Mouse (Mus musculus): Measurements from ENCODE around the gene Cmya5. TPM values are rescaled to one million over a fixed set of nuclear protein-coding genes. Genes with fewer than 3 reads are reported as not detected.

Gene Cmya5
- polyA plus RNA-seq, 1 experiment from 2014 or later = 0.04 TPM

DNA sequence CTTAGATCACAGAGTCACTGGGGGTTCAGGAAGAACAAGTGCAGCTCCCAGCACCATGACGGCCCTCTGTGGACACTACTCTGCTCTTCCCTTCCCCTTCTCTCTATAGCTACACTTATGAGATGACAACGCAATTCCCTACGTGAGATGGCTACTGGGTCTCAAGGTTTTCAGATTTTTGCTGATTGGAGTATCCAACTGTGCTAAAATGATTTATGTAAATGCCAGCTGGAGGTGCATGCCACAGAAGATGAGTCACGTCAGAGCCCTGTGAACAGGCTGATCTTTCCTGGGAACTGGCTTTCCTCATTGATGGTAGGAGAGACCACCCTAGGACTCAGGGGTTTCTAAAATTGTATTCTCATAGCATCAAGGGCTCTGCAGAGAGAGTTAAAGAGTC is 83.2 kb downstream of the Cmya5 start:
- no peaks in the 10 kb centered on the region for H3K27me3 ChIP-seq (ENCODE audit: control insufficient read depth, insufficient read depth, low read length)
- no peaks in the 10 kb centered on the region for H3K9me3 ChIP-seq (ENCODE audit: control insufficient read depth, low read length)
- WGBS = 80% methylated on average over 4 of the region's 4 CpGs
- H3K4me2 ChIP-seq = no peak overlapping the region
- H3K36me3 ChIP-seq (ENCODE audit: control insufficient read depth, insufficient read depth, low read length) = no peaks in the 10 kb centered on the region
- H3K9ac ChIP-seq (ENCODE audit: low read length) = no peak overlapping the region
- no peak for DNase-seq (ENCODE audit: low spot score, missing footprints)
- no peak overlapping the region for H3K27ac ChIP-seq (ENCODE audit: low read depth, low read length)
- no peak for ATAC-seq (ENCODE audit: low FRiP score)
- H3K4me3 ChIP-seq (ENCODE audit: low read depth, low read length) = no peak overlapping the region
- H3K4me1 ChIP-seq (ENCODE audit: control insufficient read depth, insufficient read depth, low read length) = no peaks in the 10 kb centered on the region

DNA sequence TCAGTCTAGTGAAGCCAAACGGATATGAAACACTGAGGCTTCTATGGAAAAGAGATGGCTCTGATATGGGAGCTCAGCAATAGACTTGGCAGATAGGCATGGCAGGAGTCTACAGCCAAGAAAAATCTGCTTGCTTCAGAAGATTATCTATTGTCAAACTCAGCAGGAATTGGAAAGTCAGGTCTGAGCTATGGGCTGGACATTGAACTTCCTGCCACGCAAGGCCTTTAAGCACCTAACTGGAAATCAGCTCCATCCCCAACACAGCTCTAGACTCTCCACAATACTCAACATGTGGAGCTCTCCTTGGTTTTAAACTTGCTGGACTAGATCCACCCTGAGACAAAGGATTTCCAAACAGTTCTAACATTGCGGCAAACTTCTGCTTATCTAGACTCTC is 84.1 kb downstream of the Cmya5 start:
- no peaks in the 10 kb centered on the region for H3K4me1 ChIP-seq (ENCODE audit: control insufficient read depth, insufficient read depth, low read length)
- ATAC-seq (ENCODE audit: low FRiP score) (no peak), DNase-seq (ENCODE audit: low spot score, missing footprints) (no peak)
- H3K9me3 ChIP-seq (ENCODE audit: control insufficient read depth, low read length) = no peaks in the 10 kb centered on the region
- H3K27me3 ChIP-seq (ENCODE audit: control insufficient read depth, insufficient read depth, low read length) = no peaks in the 10 kb centered on the region
- no peak overlapping the region for H3K4me2 ChIP-seq
- no peak overlapping the region for H3K9ac ChIP-seq (ENCODE audit: low read length)
- H3K4me3 ChIP-seq (ENCODE audit: low read depth, low read length) = no peak overlapping the region
- H3K36me3 ChIP-seq (ENCODE audit: control insufficient read depth, insufficient read depth, low read length) = no peaks in the 10 kb centered on the region
- WGBS = 91% methylated on average over 3 of the region's 3 CpGs
- H3K27ac ChIP-seq (ENCODE audit: low read depth, low read length) = no peak overlapping the region

DNA sequence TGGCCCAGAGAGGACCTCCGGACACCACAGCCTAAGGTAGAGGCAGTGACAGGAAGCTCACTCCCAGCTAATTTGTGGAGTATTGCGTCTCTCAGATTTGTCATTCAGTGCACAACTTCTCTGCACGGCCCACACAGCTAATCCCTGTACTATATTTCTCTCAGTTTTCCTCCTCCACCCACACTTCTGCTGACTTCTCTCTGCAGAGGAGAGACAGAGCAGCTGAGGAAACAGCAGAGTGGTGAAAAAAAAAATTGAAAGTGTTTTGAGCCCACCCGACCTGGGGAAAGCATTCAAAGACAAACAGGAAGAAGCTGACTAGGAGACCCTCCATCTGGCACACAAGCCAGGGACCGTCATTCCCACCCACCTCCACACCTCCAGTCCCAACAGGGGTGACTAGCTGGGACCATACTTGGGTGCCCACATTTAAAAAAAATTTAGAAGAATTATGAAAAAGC is 85.9 kb downstream of the Cmya5 start:
- Histone ChIP-seq H3K36me3 (ENCODE audit: control insufficient read depth, insufficient read depth, low read length) (no peaks in the 10 kb centered on the region), H3K4me3 (ENCODE audit: low read depth, low read length) (no peak overlapping the region), H3K4me1 (ENCODE audit: control insufficient read depth, insufficient read depth, low read length) (no peaks in the 10 kb centered on the region), H3K27ac (ENCODE audit: low read depth, low read length) (no peak overlapping the region), H3K9me3 (ENCODE audit: control insufficient read depth, low read length) (no peaks in the 10 kb centered on the region), H3K9ac (ENCODE audit: low read length) (no peak overlapping the region), H3K4me2 (no peak overlapping the region), H3K27me3 (ENCODE audit: control insufficient read depth, insufficient read depth, low read length) (no peaks in the 10 kb centered on the region)
- 90% methylated on average over 5 of the region's 5 CpGs for WGBS
- peak; percentile 17 for DNase-seq (ENCODE audit: low spot score, missing footprints)
- no peak for ATAC-seq (ENCODE audit: low FRiP score)

DNA sequence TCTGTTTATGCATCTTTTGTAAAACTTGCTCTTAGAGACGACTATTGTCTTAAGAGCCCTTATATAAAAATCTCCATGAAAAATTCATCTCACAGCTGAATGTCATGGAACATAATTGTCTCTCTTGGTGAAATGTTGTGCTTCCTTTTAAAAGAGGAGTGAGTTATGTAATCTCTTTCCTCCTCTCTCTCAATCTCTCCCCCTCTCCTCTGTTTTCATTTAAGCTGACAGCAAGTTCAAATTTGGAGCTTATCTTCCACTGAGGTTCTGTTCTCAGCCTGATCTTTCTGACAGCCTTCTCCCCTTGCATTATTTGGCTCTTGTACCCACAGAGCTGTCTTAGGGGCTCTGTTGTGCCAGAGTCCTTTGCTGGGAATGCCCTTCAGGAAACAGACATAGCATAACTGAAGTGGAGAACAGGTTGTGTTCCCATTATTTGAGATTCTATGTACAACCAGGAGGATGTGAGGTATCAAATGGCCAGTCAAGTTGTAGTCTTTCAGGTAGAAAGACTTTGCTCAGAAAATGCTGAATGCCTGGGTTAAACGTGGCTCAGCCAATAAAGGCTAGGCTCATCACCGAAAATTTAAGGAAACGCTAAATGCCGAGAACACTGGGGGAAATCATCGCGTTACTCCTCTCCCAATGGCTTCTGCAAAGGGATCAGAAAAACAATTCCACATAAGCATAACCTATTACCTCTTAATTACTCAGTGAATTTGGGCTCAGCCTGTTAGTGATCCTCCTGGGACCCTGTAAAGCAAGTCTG is 86.8 kb downstream of the Cmya5 start:
- peak; percentile 56 for DNase-seq (ENCODE audit: low spot score, missing footprints)
- no peak for ATAC-seq (ENCODE audit: low FRiP score)
- no peaks in the 10 kb centered on the region for H3K27me3 ChIP-seq (ENCODE audit: control insufficient read depth, insufficient read depth, low read length)
- no peaks in the 10 kb centered on the region for H3K9me3 ChIP-seq (ENCODE audit: control insufficient read depth, low read length)
- no peaks in the 10 kb centered on the region for H3K4me1 ChIP-seq (ENCODE audit: control insufficient read depth, insufficient read depth, low read length)
- H3K4me3 ChIP-seq (ENCODE audit: low read depth, low read length) = no peak overlapping the region
- H3K27ac ChIP-seq (ENCODE audit: low read depth, low read length) = no peak overlapping the region
- WGBS = 89% methylated on average over 7 of the region's 7 CpGs
- H3K9ac ChIP-seq (ENCODE audit: low read length) = no peak overlapping the region
- H3K4me2 ChIP-seq = no peak overlapping the region
- H3K36me3 ChIP-seq (ENCODE audit: control insufficient read depth, insufficient read depth, low read length) = no peaks in the 10 kb centered on the region

DNA sequence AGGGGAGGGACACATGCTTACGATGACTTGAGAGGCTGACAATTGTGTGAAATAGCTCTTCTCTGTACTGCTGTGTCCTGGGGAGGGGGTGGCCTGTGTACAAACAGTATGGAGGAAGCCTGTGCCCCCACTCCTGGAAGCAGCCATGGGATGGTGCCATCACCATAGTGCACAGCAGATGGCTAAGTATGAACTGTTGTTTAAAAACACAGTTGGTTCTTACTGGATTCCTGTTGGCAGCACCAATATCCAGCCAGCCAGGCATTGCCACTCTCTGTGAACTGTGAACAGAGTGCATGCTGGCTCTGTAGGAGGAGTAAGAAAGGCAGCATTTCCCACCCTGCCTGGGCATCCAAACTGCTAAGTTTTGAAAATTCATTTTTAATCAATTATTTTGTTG is 88.4 kb downstream of the Cmya5 start:
- Histone ChIP-seq H3K4me1 (ENCODE audit: control insufficient read depth, insufficient read depth, low read length) (no peaks in the 10 kb centered on the region), H3K9me3 (ENCODE audit: control insufficient read depth, low read length) (no peaks in the 10 kb centered on the region), H3K27me3 (ENCODE audit: control insufficient read depth, insufficient read depth, low read length) (no peaks in the 10 kb centered on the region), H3K9ac (ENCODE audit: low read length) (no peak overlapping the region), H3K4me3 (ENCODE audit: low read depth, low read length) (no peak overlapping the region), H3K4me2 (no peak overlapping the region), H3K27ac (ENCODE audit: low read depth, low read length) (no peak overlapping the region), H3K36me3 (ENCODE audit: control insufficient read depth, insufficient read depth, low read length) (no peaks in the 10 kb centered on the region)
- DNase-seq (ENCODE audit: low spot score, missing footprints) (peak; percentile 68), ATAC-seq (ENCODE audit: low FRiP score) (no peak)
- WGBS = 69% methylated on average over 1 of the region's 1 CpGs

DNA sequence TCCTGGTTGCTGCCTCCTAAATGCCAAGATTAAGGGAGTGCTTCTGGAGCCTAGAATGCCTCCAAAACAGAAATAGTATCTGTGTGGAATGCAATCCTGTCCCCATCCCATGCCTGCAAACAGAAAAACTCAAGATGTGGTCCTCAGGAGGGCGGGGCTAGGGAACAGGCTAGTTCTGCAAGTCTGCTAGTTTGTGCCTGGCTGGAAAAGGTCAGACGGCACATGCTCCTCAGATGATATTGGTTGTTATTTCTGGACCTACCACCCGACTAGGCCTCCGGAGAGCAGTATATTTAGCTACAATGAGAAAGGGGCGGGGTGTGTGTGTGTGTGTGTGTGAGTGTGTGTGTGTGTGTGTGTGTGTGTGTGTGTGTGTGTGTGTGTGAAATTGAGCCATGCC is 93.0 kb downstream of the Cmya5 start:
- no peak overlapping the region for H3K4me2 ChIP-seq
- no peak overlapping the region for H3K4me3 ChIP-seq (ENCODE audit: low read depth, low read length)
- H3K36me3 ChIP-seq (ENCODE audit: control insufficient read depth, insufficient read depth, low read length) = no peaks in the 10 kb centered on the region
- ATAC-seq (ENCODE audit: low FRiP score) (no peak), DNase-seq (ENCODE audit: low spot score, missing footprints) (no peak)
- no peak overlapping the region for H3K9ac ChIP-seq (ENCODE audit: low read length)
- H3K9me3 ChIP-seq (ENCODE audit: control insufficient read depth, low read length) = no peaks in the 10 kb centered on the region
- 87% methylated on average over 5 of the region's 5 CpGs for whole genome bisulfite sequencing
- no peak overlapping the region for H3K27ac ChIP-seq (ENCODE audit: low read depth, low read length)
- H3K4me1 ChIP-seq (ENCODE audit: control insufficient read depth, insufficient read depth, low read length) = no peaks in the 10 kb centered on the region
- H3K27me3 ChIP-seq (ENCODE audit: control insufficient read depth, insufficient read depth, low read length) = no peaks in the 10 kb centered on the region

DNA sequence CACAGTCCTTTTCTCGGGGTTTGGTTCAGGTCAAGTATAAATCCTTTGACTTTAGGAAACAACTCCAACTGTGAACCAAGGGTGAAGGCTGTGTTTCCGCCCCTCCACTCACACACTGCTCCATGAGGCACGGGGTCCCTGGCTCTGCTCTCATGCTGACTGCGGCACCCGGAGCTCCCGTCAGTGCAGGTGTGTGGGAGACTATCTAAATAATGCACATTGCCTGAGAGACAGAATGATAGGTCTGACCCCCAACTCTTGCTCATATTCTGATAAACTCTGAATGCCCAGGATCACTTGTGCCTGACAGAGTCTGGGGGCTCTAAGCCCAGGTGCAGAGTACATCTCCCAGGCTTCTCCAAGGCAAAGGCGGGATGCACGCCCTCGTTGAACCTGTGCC is 103.5 kb downstream of the Cmya5 start:
- ATAC-seq (ENCODE audit: low FRiP score) = no peak
- Histone ChIP-seq H3K9me3 (ENCODE audit: control insufficient read depth, low read length) (no peaks in the 10 kb centered on the region), H3K4me1 (ENCODE audit: control insufficient read depth, insufficient read depth, low read length) (no peaks in the 10 kb centered on the region), H3K4me2 (no peak overlapping the region), H3K27me3 (ENCODE audit: control insufficient read depth, insufficient read depth, low read length) (no peaks in the 10 kb centered on the region), H3K36me3 (ENCODE audit: control insufficient read depth, insufficient read depth, low read length) (no peaks in the 10 kb centered on the region), H3K4me3 (ENCODE audit: low read depth, low read length) (no peak overlapping the region), H3K9ac (ENCODE audit: low read length) (no peak overlapping the region), H3K27ac (ENCODE audit: low read depth, low read length) (no peak overlapping the region)
- WGBS = 86% methylated on average over 9 of the region's 9 CpGs
- no peak for DNase-seq (ENCODE audit: low spot score, missing footprints)

DNA sequence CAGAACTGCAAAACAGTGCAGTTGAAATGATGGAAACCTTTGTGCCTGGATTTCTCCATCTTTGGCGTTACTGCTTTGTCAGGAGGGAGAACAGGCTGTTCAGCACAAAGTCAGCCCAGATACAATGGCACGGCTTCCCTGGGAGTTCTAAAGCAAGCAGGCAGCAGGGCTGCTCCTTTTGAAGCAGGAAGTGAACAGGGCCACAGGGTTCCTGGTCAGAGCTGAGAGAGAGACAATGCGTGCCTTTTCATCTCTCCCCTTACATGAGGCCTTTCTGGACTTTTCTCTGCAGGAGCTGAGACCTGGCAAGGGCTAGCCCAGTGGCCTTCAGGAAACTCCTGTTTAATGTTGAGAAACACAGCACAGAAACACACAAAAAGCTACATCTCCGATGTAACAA is 108.3 kb downstream of the Cmya5 start:
- DNase-seq (ENCODE audit: low spot score, missing footprints) (no peak), ATAC-seq (ENCODE audit: low FRiP score) (no peak)
- Histone ChIP-seq H3K4me2 (no peak overlapping the region), H3K4me3 (ENCODE audit: low read depth, low read length) (no peak overlapping the region), H3K27me3 (ENCODE audit: control insufficient read depth, insufficient read depth, low read length) (no peaks in the 10 kb centered on the region), H3K9ac (ENCODE audit: low read length) (no peak overlapping the region), H3K9me3 (ENCODE audit: control insufficient read depth, low read length) (no peaks in the 10 kb centered on the region), H3K4me1 (ENCODE audit: control insufficient read depth, insufficient read depth, low read length) (no peaks in the 10 kb centered on the region), H3K36me3 (ENCODE audit: control insufficient read depth, insufficient read depth, low read length) (no peaks in the 10 kb centered on the region), H3K27ac (ENCODE audit: low read depth, low read length) (no peak overlapping the region)
- 35% methylated on average over 4 of the region's 4 CpGs for WGBS

DNA sequence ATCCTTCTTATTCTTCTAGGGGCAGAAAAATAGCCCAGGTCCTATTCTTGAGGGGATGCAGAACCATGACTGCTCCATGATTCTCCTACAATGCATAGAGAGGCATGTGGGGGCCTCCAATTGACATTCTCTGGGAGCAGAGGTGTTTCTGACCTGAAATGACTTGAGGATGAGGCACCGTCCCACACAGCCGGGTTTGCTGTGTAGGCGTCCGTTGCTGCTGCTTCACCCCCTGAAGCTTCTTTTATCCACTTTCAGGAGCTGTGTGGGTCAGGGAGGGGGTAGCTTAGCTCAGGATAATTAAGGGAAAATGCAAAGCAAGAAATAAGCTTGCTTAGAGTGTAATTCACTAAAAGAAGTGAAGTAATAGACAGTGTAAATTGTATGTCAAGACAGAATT is 115.2 kb downstream of the Cmya5 start:
- Histone ChIP-seq H3K27me3 (ENCODE audit: control insufficient read depth, insufficient read depth, low read length) (no peaks in the 10 kb centered on the region), H3K27ac (ENCODE audit: low read depth, low read length) (no peak overlapping the region)
- no peak for ATAC-seq (ENCODE audit: low FRiP score)

More for the DNA sequence above, 115.2 kb downstream of the Cmya5 start:
- Histone ChIP-seq H3K9ac (ENCODE audit: low read length) (no peak overlapping the region), H3K9me3 (ENCODE audit: control insufficient read depth, low read length) (no peaks in the 10 kb centered on the region), H3K4me2 (no peak overlapping the region), H3K4me3 (ENCODE audit: low read depth, low read length) (no peak overlapping the region), H3K4me1 (ENCODE audit: control insufficient read depth, insufficient read depth, low read length) (no peaks in the 10 kb centered on the region), H3K36me3 (ENCODE audit: control insufficient read depth, insufficient read depth, low read length) (no peaks in the 10 kb centered on the region)
- WGBS = 84% methylated on average over 4 of the region's 4 CpGs
- DNase-seq (ENCODE audit: low spot score, missing footprints) = no peak

Measured in midbrain, embryonic 11.5 days (tissue).